Mouse (Mus musculus): Measurements from ENCODE around the gene Gbp5. TPM values are rescaled to one million over a fixed set of nuclear protein-coding genes. Genes with fewer than 3 reads are reported as not detected.
"Not testable (repeated sequence)": the region's sequence is repeated elsewhere in the genome, so short reads cannot be mapped to it uniquely, and the experiment has no call there.

Gbp5 gene
- polyA plus RNA-seq, 1 experiment from 2014 or later = not detected

DNA sequence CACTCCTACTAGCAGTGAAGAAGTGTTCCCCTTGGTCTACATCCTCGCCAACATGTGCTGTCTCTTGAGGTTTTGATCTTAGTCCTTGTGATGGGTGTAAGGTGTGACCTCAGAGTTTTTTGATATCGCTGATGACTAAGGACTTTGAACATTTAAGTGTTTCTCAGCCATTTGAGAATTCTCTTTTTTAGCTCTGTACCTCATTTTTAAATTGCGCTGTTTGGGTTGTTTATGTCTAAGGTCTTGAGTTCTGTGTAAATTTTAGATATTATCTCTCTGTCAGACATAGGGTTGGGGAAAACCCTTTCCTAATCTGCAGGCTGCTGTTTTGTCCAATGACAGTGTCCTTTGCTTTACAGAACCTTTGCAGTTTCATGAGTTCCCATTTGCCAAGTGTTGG lies 39.4 kb downstream of the Gbp5 start:
- Histone ChIP-seq H3K27ac (ENCODE audit: low read depth, low read length) (no peak overlapping the region), H3K4me3 (ENCODE audit: low read depth, low read length) (no peak overlapping the region), H3K4me1 (ENCODE audit: control insufficient read depth, insufficient read depth, low read length) (0 out of 2 replicates have a peak, but pooled peaks cover 4% of the 10 kb centered on the region), H3K36me3 (ENCODE audit: control insufficient read depth, insufficient read depth, low read length) (no peaks in the 10 kb centered on the region), H3K9ac (ENCODE audit: low read length) (no peak overlapping the region), H3K27me3 (ENCODE audit: control insufficient read depth, insufficient read depth, low read length) (no peaks in the 10 kb centered on the region), H3K4me2 (no peak overlapping the region), H3K9me3 (ENCODE audit: control insufficient read depth, low read length) (no peaks in the 10 kb centered on the region)
- WGBS = 88% methylated on average over 3 of the region's 3 CpGs
- ATAC-seq (ENCODE audit: low FRiP score) (no peak), DNase-seq (ENCODE audit: low spot score, missing footprints) (no peak)

DNA sequence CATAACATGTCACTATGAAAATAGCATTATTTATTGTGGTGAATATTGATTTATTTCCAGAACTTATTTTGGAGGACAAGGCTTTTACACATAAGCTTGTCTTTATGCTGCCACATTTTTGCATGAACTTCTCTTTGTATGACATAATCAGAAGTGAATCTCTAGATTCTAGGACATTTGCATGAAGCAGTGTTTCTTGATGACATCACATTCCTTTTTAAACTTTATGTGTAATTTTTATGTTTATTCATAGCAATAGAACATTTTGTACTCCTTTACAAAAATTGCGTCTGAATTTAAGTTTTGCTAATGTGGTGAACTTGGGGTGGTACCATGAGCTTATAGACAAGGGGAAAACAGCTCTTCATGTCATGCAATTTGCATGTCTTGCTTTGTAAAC lies 41.9 kb downstream of the Gbp5 start:
- no peak overlapping the region for H3K9ac ChIP-seq (ENCODE audit: low read length)
- WGBS = 68% methylated on average over 1 of the region's 1 CpGs
- no peaks in the 10 kb centered on the region for H3K27me3 ChIP-seq (ENCODE audit: control insufficient read depth, insufficient read depth, low read length)
- DNase-seq (ENCODE audit: low spot score, missing footprints) = no peak
- no peak overlapping the region for H3K27ac ChIP-seq (ENCODE audit: low read depth, low read length)
- H3K9me3 ChIP-seq (ENCODE audit: control insufficient read depth, low read length) = no peaks in the 10 kb centered on the region
- no peak for ATAC-seq (ENCODE audit: low FRiP score)
- no peaks in the 10 kb centered on the region for H3K36me3 ChIP-seq (ENCODE audit: control insufficient read depth, insufficient read depth, low read length)
- no peak overlapping the region for H3K4me2 ChIP-seq
- no peaks in the 10 kb centered on the region for H3K4me1 ChIP-seq (ENCODE audit: control insufficient read depth, insufficient read depth, low read length)
- H3K4me3 ChIP-seq (ENCODE audit: low read depth, low read length) = no peak overlapping the region

DNA sequence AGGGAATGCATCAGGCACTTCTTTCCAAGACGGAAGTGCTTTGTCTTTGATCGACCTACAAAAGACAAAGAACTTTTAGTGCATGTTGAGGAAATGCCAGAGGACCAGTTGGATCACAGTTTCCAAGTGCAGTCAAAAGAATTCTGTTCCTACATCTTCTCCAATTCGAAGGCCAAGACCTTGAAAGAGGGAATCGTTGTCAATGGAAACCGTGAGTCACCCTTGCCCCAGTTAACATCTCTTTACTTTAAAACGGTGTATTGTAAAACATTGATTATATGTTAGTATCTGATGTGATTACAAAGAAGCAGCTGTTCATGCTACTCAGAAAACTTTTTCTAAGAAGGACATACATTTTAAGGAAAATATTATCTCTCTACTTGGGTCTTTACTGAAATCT lies 47.6 kb downstream of the Gbp5 start:
- no peak overlapping the region for H3K27ac ChIP-seq (ENCODE audit: low read depth, low read length)
- H3K9ac ChIP-seq (ENCODE audit: low read length) = no peak overlapping the region
- H3K4me2 ChIP-seq = no peak overlapping the region
- H3K27me3 ChIP-seq (ENCODE audit: control insufficient read depth, insufficient read depth, low read length) = no peaks in the 10 kb centered on the region
- WGBS = 82% methylated on average over 6 of the region's 6 CpGs
- H3K36me3 ChIP-seq (ENCODE audit: control insufficient read depth, insufficient read depth, low read length) = no peaks in the 10 kb centered on the region
- ATAC-seq (ENCODE audit: low FRiP score) (no peak), DNase-seq (ENCODE audit: low spot score, missing footprints) (no peak)
- no peaks in the 10 kb centered on the region for H3K4me1 ChIP-seq (ENCODE audit: control insufficient read depth, insufficient read depth, low read length)
- H3K4me3 ChIP-seq (ENCODE audit: low read depth, low read length) = no peak overlapping the region
- no peaks in the 10 kb centered on the region for H3K9me3 ChIP-seq (ENCODE audit: control insufficient read depth, low read length)

DNA sequence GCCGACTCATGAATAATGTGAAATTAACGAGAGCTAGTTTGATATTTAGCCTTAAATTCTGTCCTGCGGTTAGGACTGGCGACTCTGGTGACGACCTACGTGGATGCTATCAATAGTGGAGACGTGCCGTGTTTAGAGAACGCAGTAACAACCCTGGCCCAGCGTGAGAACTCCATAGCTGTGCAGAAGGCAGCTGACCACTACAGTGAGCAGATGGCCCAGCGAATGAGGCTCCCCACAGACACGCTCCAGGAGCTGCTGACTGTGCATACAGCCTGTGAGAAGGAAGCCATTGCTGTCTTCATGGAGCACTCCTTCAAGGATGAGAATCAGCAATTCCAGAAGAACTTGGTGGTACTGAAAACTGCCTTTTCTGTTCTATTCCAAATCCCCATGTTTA lies 49.0 kb downstream of the Gbp5 start:
- not testable (repeated sequence) for H3K4me2 ChIP-seq; H3K4me3 ChIP-seq (ENCODE audit: low read depth, low read length); H3K27me3 ChIP-seq (ENCODE audit: control insufficient read depth, insufficient read depth, low read length); H3K27ac ChIP-seq (ENCODE audit: low read depth, low read length); H3K36me3 ChIP-seq (ENCODE audit: control insufficient read depth, insufficient read depth, low read length); H3K4me1 ChIP-seq (ENCODE audit: control insufficient read depth, insufficient read depth, low read length); H3K9me3 ChIP-seq (ENCODE audit: control insufficient read depth, low read length); DNase-seq (ENCODE audit: low spot score, missing footprints); H3K9ac ChIP-seq (ENCODE audit: low read length)
- peak; percentile 40; the same call in 1 of the 2 replicates for ATAC-seq (ENCODE audit: low FRiP score)
- WGBS = 82% methylated on average over 12 of the region's 12 CpGs

DNA sequence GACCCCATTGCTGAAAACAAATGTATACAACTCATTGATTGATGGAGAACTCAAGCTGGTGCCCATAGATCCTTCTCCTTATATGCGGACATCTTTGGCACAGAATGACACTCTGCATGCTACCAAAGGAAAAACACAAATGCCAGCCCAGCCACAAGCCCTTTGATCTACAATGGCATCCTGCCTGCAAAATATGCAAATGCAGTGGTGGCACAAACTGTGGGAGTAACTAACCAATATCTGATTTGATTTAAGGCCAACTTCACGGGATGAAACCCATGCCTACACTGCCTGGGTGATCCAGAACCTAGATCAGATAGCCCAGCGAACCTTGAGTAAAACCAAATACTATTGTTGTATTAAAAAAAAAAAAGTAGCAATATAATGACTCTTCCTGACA lies 52.9 kb downstream of the Gbp5 start:
- 81% methylated on average over 3 of the region's 3 CpGs for WGBS
- no peak overlapping the region for H3K4me3 ChIP-seq (ENCODE audit: low read depth, low read length)
- no peaks in the 10 kb centered on the region for H3K27me3 ChIP-seq (ENCODE audit: control insufficient read depth, insufficient read depth, low read length)

DNA sequence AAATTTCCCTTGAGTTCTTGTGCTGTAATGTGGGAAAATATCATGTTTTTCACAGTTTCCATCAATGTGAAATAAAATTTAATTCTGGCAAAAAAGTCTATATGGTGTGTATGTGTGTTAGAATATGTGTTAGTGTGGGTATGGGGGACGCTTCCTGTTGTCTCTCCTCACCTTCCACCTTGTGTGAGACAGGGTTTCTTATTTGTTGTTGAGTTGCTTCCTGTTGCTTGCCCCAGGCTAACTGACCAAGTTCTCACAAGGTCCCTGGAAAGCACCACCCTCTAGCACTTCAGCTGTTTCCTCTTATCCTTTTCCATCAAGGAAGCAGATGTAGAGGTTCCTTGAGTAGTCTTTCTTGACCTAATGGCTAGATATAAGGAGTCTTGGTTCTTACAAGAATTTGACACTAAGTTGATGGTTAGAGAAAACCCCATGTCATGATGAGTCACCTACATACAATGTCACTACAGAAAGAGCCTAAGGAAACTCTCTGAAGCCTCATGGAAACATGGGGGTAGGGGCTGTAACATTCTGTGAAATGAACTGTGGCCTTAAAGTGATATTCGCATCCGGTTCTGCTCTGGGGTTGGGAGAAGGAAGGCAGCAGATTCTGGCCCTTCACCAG lies 56.4 kb downstream of the Gbp5 start:
- H3K4me1 ChIP-seq (ENCODE audit: control insufficient read depth, insufficient read depth, low read length) = no peaks in the 10 kb centered on the region
- no peak for ATAC-seq (ENCODE audit: low FRiP score)

More for the DNA sequence above, 52.9 kb downstream of the Gbp5 start:
- Histone ChIP-seq H3K36me3 (ENCODE audit: control insufficient read depth, insufficient read depth, low read length) (no peaks in the 10 kb centered on the region), H3K27ac (ENCODE audit: low read depth, low read length) (no peak overlapping the region), H3K4me1 (ENCODE audit: control insufficient read depth, insufficient read depth, low read length) (no peaks in the 10 kb centered on the region), H3K9ac (ENCODE audit: low read length) (no peak overlapping the region), H3K4me2 (no peak overlapping the region), H3K9me3 (ENCODE audit: control insufficient read depth, low read length) (no peaks in the 10 kb centered on the region)
- DNase-seq (ENCODE audit: low spot score, missing footprints) = no peak
- no peak for ATAC-seq (ENCODE audit: low FRiP score)

DNA sequence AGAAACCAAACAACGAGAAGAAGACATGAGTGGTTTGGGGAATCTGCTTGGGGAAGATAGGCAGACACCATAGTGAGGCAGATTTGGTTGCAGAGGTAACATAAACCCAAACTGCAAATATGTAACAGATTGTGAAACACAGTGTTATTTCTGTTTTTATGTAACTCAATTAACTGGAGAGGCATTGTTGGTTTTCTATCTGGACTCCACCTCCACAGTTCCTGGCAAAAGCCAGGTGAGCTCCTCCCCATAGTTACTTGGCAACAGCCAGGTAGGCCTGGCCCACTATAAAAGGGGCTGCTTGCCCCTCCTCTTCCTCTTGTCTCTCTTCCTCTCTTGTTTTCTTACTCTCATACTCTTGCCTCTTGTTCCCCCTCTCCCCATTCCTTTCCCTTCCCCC lies 60.8 kb downstream of the Gbp5 start:
- ATAC-seq (ENCODE audit: low FRiP score) = no peak
- Histone ChIP-seq H3K27me3 (ENCODE audit: control insufficient read depth, insufficient read depth, low read length) (no peaks in the 10 kb centered on the region), H3K4me2 (no peak overlapping the region), H3K9ac (ENCODE audit: low read length) (no peak overlapping the region), H3K9me3 (ENCODE audit: control insufficient read depth, low read length) (no peaks in the 10 kb centered on the region), H3K36me3 (ENCODE audit: control insufficient read depth, insufficient read depth, low read length) (no peaks in the 10 kb centered on the region), H3K4me3 (ENCODE audit: low read depth, low read length) (no peak overlapping the region), H3K27ac (ENCODE audit: low read depth, low read length) (no peak overlapping the region), H3K4me1 (ENCODE audit: control insufficient read depth, insufficient read depth, low read length) (no peaks in the 10 kb centered on the region)
- DNase-seq (ENCODE audit: low spot score, missing footprints) = no peak
- 83% methylated on average over 1 of the region's 1 CpGs for WGBS

More for the DNA sequence above, 56.4 kb downstream of the Gbp5 start:
- H3K9me3 ChIP-seq (ENCODE audit: control insufficient read depth, low read length) = no peaks in the 10 kb centered on the region
- H3K27me3 ChIP-seq (ENCODE audit: control insufficient read depth, insufficient read depth, low read length) = no peaks in the 10 kb centered on the region
- H3K9ac ChIP-seq (ENCODE audit: low read length) = no peak overlapping the region
- DNase-seq (ENCODE audit: low spot score, missing footprints) = peak; percentile 69
- no peak overlapping the region for H3K4me2 ChIP-seq
- no peak overlapping the region for H3K4me3 ChIP-seq (ENCODE audit: low read depth, low read length)
- 95% methylated on average over 3 of the region's 3 CpGs for WGBS
- H3K27ac ChIP-seq (ENCODE audit: low read depth, low read length) = no peak overlapping the region
- no peaks in the 10 kb centered on the region for H3K36me3 ChIP-seq (ENCODE audit: control insufficient read depth, insufficient read depth, low read length)

DNA sequence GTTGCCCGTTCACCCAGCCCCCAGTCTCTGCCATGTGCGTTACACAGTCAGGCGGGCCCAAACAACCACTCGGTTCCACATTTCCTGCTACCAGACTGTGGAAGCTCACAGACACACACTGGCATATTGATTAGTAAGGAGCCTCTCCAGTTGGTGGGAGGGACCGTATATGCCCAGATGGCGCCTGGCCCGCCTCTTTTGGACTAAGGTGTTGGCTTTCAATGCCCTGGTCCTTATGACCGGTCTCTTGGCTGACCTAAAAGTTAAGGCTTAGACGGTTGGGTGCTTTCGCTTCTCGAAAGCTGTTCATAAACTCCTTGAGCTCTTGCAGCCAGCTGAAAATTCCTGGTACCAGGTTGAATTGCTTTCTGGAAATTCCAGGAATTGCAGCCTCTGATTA lies 61.8 kb downstream of the Gbp5 start:
- WGBS = 95% methylated on average over 11 of the region's 11 CpGs
- Histone ChIP-seq H3K9me3 (ENCODE audit: control insufficient read depth, low read length) (no peaks in the 10 kb centered on the region), H3K36me3 (ENCODE audit: control insufficient read depth, insufficient read depth, low read length) (no peaks in the 10 kb centered on the region), H3K4me1 (ENCODE audit: control insufficient read depth, insufficient read depth, low read length) (no peaks in the 10 kb centered on the region), H3K4me3 (ENCODE audit: low read depth, low read length) (no peak overlapping the region), H3K27ac (ENCODE audit: low read depth, low read length) (no peak overlapping the region), H3K27me3 (ENCODE audit: control insufficient read depth, insufficient read depth, low read length) (no peaks in the 10 kb centered on the region), H3K9ac (ENCODE audit: low read length) (no peak overlapping the region), H3K4me2 (no peak overlapping the region)
- ATAC-seq (ENCODE audit: low FRiP score) (0 out of 2 replicates have a peak, but pooled peaks have one; percentile 33), DNase-seq (ENCODE audit: low spot score, missing footprints) (no peak)

DNA sequence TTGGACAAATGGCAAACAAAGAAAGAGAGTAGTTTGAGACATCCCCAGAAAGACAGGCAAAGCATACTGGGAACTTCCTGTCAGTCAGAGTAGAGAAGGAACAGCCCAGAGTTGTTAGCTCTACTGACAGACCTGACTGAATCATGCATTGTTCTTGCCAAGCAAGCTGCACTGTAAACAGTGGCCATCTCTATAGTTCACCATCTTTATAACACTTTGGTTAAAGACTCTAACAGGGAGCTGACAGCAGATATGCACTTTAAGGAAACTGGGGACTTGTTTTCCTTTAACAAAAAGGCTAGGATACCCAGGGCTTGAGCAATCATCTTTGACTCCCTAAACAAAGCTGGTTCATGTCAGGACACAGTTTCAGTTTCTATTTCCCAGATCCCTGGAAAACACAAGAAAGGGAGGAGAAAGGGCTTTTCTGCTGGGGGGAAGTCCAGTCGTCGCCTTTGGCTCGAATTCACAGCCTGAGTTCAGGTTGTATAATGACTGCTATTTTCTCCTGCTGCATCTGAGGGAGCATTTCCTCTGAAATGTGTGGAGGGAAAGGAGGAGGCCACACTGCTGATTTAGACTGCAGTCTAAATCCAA lies 66.0 kb downstream of the Gbp5 start, which contains the start of gene Gbp3:
Gene Gbp3, plus strand, starts transcription at position 395 of the 597 bp plus-strand sequence.
- no peak within 1 kb of the TSS for H3K27ac ChIP-seq (ENCODE audit: low read depth, low read length)
- ATAC-seq (ENCODE audit: low FRiP score) (no peak), DNase-seq (ENCODE audit: low spot score, missing footprints) (no peak)
- H3K36me3 ChIP-seq (ENCODE audit: control insufficient read depth, insufficient read depth, low read length) = no peaks in the 10 kb centered on the region
- peak within 1 kb of the TSS; percentile 2; the same call in 1 of the 2 replicates for H3K4me3 ChIP-seq (ENCODE audit: low read depth, low read length)
- H3K9me3 ChIP-seq (ENCODE audit: control insufficient read depth, low read length) = no peaks in the 10 kb centered on the region
- peak within 1 kb of the TSS; percentile 33 for H3K4me2 ChIP-seq
- no peak within 1 kb of the TSS for H3K9ac ChIP-seq (ENCODE audit: low read length)
- 47% methylated on average over 3 of the region's 3 CpGs for WGBS
- H3K4me1 ChIP-seq (ENCODE audit: control insufficient read depth, insufficient read depth, low read length) = no peaks in the 10 kb centered on the region
- H3K27me3 ChIP-seq (ENCODE audit: control insufficient read depth, insufficient read depth, low read length) = no peaks in the 10 kb centered on the region

Data from midbrain, embryonic 11.5 days (tissue).